Mouse (Mus musculus) heart, postnatal 10 days (tissue): Measurements from ENCODE around the gene Klf16. TPM values are rescaled to one million over a fixed set of nuclear protein-coding genes. Genes with fewer than 3 reads are reported as not detected.

Source experiments
- DNase-seq, 2 experiments: peaks; one replicate each; pipeline ENCODE4 v3.0.0; 2021
- intact Hi-C: fragments of 180-260 bp; cut with DNase I; formaldehyde crosslinking; loops from one replicate; pipeline ENCODE4 v1.15.1; 2025
- total RNA-seq, 2 experiments: library from RNA; stranded (reverse); gene quantifications; 2 replicates each; pipeline ENCODE4 v1.2.3; 2021

The Klf16 gene
- total RNA-seq, 2 experiments from 2014 or later = 5.9 to 6.9 TPM

DNA sequence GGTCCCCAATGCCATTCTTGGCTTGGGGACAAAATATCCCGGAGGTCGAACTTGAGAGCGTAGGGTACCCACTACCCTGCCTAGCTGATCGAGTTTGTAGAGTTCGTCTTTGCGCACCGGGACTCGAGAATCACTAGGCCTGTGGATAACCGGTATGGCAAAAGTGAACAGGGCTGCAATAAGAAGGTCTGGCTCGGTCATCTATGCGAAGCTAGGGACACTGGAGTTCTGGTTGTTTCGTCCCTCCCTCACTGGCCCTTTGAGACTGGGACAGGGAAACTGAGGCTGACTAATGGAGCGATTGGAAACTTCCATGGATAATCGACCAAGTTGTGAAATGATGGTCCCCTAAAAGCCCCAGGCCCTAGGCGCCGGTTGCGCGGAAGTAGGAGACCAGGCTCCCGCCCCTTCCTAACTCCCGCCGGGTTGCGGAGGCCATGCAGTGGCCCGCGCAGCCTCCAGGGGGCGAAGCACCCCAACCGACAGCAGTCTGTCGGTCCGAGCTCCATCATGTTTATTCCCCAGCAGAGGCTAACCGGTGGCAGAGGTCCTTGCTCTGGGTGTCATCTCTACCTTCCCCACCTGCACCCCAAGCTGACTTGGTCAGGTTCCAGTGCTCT, 1.1 kb upstream of the Klf16 start:
- DNase-seq = peak; percentile 89 to 92
- intact Hi-C loops = loop anchor here (2.0 kb wide), 3 partner anchors 33 to 77 kb away; partner anchors contain the start of gene Csnk1g2

DNA sequence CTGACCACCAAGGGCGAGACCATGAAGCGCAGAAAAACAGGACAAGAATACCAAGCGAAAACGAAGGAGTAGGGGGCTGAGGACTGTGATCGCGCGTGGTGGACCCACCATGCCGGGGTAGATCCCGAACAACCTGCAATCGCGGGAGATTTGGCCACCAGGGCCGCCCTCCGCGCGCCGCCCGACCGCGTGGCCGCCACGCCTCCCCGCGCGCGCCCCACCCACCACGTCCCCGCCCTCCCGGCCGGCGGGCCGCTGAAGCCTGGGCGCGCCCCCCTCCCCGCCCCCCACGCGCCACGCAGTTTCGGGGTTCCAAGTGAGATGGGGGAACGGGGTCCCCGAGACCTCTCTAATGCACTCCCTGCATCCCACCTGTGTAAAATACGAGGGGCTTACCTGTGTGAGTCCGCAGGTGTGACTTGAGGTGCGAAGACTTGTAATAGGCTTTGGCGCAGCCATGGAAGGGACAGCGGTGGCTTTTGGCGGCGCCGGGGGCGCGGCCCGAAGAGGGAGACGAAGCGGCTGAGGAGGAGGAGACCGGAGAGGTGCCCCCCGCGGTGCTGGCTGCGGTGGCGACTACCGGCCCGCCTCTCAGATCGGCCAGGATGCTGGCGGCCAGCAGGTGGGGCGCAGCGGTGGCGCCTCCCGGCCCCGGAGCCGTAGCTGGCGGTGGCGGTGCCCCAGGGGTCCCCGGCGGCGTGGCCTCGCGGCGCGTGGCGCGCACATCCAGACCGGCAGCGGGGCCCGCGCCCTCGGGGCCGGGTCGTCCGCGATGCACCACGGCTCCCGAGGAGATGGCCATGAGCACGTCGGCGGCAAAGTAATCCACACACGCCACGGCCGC, 548 bp downstream of the Klf16 start:
- intact Hi-C loops = no loop called here
- DNase-seq = peak; percentile 46 to 64

DNA sequence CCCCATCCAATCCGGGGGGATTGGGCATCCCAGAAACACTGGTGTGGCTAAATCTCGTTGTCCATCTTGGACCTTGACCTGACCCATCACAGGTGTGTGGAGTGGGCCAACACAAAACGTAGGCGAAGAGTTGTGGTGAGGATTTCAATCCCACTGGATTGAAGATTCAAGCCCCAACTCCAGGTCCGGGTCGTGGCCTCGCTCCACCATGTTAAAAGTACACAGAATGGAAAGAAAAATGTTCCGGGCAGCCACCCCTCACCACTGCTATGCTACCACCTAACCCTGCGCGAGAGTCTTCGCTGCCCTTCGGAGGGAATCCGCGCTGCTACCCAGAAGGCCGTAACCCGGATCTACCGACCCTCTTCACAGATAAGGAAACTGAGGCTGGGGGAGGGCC, 1.2 kb downstream of the Klf16 start:
- no peak for DNase-seq
- intact Hi-C loops = no loop called here

DNA sequence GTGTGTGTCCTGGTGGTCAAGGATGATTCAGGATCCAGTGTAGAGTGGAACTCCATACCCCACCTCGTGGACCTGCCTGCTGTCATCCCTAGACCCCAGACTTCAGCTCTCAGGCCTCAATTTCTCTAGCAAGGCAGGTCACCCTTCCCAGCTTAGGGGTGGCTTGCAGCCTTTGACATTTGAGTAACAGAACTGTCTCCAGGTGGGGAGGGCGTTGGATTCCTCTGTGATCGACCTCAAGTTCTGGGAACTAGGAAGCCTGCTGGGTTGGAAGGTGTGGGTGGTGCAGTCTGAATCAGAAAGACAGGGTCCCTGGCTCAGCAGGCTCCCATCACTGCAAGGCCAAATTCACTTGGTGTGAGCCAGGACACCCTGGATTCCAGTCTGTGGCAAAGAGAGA, 2.2 kb downstream of the Klf16 start:
- intact Hi-C loops = no loop called here
- no peak for DNase-seq

DNA sequence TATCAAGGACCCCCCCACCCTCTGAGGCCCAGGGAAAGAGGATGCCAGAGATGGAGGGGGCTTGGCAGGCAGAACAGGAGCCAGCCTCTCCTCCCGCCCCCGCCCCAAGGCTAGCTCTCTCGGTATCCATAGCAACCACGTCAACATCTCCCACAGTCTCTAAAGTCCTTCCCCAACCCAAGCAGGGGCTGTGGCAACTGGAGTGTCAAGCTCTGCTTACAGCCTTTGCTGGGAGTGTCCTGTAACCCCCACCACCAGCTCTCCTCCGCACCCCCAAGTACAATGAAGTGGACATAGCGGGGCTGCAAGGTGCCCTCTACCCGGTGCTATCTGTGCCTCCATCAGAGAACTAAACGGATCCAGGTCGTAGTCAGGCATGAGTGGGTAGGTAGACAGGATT, 3.2 kb downstream of the Klf16 start:
- intact Hi-C loops = no loop called here
- DNase-seq = no peak

DNA sequence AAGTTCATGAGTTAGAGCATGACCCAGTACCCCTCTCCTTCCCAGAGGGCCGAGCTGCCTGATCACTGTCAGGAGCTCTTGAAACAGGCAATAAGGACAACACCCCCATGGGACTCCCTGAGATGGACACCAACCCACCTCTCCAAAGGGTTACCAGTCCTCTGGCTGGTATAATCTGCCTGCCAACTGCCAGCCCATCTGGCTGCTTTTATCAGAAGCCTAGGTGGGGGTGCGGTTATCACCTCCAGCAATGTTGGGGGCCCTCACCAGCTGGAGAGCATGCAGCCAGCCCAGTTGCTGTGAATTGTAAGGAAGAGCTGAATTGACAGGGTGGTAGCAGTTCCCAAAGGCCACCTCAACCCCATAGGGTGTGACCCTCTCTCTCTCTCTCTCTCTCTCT, 4.6 kb downstream of the Klf16 start:
- intact Hi-C loops = no loop called here
- no peak for DNase-seq

DNA sequence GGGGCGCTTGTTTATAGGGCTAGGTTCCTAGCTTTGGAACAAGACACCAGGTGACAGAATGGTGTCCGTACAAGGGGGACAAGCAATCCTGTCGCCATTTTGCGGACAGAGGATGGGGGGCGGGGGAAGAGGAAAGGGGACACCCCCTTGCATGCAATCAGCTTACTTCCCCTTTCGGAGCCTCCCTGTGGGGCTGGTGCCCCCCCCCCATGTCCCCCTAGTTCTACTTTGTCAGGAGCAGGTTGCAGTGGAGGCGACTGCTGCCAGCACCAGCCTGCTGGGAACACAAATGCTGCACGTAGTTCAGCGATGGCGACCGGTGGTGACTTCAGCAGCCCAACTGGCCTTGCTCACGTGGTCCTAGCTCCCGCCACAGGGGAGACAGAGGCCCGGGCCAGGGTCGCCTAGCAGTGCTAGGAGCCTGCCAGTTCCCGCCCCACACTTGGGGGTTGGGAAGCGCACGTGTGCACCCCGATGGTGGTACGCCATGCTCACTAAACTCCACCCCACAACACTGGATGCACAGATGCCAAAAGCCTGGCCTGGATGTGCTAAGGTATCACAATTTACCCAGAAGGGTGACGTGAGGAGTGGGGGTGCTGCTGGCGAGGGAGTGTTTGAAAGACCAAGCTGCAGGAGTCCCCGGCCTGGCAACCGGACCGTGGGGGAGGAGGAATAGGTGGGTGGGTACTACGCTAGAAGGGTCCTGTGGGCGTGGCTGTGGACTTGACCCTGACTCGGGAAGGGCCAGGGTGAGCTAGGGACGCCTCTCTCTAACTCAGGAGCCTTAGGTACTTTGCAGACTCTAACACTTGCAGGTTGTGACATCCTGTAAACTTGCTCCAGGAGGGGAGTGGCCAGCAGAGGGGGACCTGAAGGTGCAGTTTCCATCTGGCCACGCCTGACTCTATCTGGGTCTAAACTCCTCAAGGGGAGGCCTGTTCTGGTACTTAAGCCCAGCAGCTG, 6.0 kb downstream of the Klf16 start:
- no peak for DNase-seq
- intact Hi-C loops = no loop called here

DNA sequence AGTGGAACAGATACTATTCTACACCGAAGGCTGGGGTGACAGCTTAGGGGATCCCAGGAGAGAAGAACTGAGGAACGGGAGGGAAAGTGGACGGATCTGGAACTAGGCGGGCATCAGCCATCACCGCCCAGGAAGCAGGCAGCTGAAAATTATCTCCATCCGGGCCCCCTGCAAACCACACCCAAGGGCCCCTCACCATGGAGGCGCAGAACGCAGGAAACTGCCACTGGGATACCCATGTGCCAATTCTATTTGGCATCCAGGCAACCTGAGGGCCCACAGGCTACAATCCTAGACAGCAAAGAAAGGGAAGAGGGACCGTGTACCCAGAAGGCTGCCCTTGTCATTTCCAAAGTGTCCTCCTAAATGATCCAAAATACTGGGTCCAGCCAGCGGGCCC, 6.7 kb downstream of the Klf16 start:
- no peak for DNase-seq
- intact Hi-C loops = no loop called here

DNA sequence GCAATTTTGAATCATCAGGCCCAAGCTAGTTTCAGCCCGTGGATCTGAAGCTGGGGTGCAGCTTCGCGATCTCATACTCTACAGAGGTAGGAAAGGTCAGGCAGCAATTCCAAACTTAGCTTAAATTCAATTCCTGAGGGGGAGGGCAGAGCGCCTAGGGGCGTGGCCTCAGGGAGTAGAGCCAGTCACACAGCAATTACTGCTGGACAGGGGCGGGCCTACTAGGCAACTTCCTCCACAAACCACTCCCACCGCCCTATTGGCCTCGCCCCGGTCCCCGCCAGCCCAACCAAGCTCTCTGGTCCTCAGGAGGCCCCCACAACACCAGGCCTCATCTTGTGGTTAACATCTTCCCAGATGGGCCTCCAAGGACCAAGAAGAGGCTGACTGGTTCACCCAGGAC, 7.5 kb downstream of the Klf16 start:
- intact Hi-C loops = no loop called here
- peak; percentile 66 to 72 for DNase-seq

DNA sequence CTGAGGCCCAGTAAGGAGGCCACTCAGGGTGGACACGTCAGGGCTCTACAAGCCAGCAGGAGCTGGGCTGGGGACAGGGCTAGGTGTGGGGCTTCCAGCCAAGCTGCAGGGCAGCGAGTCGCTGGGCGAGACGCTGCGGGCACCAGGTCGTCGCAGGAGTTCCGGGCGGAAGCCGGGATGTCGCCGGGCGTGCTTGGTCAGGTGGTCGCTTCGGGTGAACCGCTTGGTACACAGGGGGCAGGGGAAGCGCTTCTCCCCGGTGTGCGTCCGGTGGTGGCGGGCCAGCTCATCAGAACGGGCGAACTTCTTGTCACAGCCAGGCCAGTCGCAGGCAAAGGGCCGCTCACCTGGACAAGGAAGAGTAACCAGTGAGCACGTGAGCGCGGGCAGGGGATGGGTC, 8.2 kb downstream of the Klf16 start:
- DNase-seq = no peak
- intact Hi-C loops = no loop called here

DNA sequence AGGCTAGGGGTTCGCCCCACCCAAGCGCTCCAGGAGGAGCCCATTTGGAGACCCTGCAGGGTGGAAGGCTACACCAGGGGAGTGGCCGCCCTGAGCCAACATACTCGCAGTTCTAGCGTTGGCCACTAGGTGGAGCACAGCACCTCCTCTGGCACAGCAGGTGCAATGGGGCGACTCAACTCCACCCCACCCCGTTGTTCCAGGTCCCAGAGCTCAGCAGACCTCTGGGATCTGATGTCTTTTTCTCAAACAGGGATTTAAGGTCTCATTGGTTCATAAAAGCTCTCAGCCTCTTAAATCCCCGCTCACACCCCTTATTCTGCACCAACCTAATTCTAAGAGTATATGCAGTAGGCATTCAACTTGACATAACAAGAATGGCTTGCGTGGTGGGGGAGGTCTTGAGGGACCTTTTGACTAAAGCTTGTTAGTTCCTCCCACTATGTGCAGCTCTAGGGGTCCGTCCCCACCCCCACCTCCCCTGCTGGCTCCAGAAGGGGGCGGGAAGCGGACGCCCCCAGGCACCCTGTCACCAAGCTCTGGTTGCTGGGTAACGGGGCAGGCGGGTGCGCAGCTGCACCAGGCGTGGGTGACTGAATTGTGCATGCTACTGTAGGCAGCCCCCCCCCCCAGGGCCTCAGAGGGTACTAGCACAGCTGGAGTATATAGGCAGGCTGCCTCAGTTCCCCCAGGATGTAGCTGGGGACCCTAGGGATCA, 10.6 kb downstream of the Klf16 start:
- intact Hi-C loops = loop anchor here (1.0 kb wide), 1 partner anchor 123 kb away; no protein-coding TSS in a partner anchor
- peak; percentile 84 to 92 for DNase-seq

DNA sequence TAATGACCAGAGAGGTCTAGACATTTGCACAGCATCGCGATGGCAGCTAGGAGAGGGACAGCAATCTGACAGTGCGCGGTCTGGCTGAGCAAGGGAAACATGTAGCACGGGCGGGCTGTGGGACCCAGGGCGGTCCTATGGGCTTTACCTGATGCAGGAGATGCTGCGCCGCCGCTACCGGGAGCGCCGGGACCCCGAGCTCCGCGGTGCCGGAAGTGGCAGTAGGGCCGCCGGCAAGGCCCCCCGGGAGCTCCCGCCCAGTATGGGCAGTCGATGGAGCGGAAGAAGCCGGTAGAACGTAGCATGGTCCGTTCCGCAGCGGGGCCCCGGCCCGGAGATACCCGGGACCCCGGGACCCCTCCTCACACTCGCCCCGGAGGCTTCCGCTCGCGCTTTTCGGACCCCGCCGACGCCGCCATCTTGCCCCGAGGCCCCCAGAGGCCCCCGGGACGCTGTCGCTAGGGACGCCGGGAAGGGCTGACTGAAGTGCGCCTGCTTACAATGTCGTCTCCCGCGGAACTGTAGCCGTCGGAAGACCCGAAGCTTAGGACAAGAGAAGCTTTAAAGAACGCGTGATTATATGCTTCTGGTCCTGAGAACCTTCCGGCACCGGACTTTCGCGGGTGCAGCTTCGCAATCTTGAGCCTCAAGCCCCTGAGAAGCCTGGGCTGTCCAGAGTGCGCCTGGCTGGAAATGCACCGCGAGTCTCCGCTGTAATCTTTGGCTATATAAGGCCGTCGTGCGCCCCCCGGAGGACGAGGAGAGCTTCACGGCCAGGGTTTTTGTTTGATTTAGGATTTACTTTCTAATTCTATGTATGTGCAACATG, 15.8 kb downstream of the Klf16 start, which contains the start of gene Rexo1:
Gene Rexo1, minus strand, starts transcription at position 445 of the 829 bp plus-strand sequence.
- peak; percentile 96 to 97 for DNase-seq
- intact Hi-C loops = no loop called here

DNA sequence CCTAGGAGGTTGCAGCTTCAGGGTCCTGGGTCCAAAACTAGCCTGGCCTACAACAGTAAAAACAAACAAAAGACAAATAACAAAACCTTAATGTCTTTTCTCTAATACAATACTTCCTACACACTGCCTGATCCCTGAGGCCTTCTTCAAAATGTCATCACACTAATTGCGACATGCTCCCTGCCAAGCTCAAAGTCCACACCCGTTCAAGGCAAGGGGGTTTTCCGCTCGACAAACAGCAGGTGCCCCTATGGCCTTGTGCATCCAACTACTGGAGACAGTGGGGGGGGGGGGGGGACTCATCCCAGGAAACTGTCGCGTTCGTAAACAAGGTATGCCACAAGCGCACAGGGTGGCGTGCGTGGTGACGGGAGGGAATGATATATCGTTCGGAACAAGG, 16.5 kb downstream of the Klf16 start:
- intact Hi-C loops = no loop called here
- DNase-seq = no peak

DNA sequence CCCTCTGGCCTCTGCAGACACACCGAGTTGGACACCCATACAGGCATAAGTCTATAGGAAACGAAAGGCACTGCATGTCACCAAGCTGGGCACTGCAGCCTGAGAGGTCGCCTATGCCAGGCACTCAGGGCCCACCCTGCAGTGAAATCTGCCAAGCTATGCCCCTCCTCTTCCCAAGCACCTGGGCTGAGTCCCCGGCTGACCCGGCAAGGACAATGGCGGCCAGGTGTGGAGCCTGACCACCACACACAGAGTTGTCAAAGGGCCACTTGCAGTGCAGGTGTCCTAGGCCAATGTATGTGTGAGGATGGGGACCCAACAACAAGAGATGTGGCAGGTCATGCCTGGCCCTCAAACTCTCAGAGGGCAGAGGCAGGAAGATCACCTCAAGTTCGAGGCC, 17.7 kb downstream of the Klf16 start:
- intact Hi-C loops = no loop called here
- no peak for DNase-seq

DNA sequence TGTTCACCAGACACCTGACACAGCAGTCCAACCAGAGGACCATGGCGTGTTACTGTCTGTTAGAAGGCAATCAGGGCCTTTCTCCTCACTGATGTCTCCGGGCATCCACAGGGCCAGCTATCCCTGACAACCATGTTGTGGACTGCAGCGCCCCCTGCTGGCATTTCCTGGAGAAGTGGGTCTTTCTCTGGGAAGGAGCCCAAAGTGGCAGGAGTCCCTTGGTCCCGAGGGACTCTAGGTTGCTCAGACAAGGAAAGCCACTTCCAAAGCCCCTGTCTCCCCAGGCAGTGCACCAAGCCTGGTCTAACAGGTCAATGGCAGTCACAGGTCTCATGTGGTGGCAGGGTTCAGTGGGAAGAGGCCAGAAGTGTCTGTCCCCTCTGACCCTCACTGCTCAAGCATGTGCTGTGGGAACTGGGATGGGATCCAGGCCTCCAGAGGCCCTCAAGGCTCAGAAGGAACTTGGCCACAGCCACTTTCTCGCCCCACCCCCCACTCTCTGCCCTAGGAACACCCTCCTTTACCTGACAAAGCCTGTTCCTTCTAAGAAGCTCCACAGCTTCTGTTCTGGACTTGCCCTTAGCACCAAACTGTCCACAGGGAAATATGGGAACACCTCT, 19.7 kb downstream of the Klf16 start:
- intact Hi-C loops = loop anchor here (2.0 kb wide), 1 partner anchor 51 kb away; no protein-coding TSS in a partner anchor

DNA sequence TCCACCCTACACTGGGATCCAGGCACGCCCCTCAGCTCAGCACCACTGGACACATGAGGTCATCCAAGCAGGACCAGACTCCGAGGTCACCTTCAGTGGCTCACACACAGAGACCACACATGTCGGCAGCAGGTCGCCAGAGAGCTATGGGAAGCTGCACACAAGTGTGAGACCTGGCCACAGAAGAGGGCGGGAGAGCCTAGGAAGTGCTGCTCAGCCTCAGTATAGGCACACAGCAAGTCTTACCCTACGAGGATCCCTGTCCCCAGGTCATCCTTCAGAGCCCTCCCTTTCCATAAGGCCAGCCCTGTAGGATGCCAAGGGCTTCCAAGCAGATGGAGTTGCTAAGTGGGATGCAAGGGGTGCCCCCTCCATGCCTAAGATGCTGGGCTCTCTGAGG, 23.1 kb downstream of the Klf16 start:
- intact Hi-C loops = no loop called here
- DNase-seq = no peak

More for the DNA sequence above, 19.7 kb downstream of the Klf16 start:
- DNase-seq = peak; percentile 77 to 89

DNA sequence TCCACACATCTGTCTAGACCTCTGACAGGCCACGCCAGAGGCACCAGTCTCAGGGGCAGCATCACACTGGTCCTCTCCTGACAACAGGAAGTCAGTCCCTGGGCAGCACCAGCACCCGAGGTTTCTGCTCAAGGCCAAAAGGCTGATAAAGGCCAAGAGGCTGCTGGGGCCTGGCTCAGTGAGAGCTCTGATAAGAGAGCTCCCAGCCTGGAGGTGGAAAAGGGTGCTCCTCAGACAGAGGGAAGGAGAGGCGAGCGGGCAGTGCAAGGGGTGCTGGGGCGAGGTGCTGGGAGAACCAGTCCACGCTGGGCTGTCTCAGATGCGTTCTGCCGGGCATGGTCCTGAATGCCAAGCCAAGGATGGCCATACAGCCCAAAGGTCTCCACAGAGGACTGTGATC, 23.5 kb downstream of the Klf16 start:
- peak in 1 of 2 experiments; percentile 29 for DNase-seq
- intact Hi-C loops = no loop called here

DNA sequence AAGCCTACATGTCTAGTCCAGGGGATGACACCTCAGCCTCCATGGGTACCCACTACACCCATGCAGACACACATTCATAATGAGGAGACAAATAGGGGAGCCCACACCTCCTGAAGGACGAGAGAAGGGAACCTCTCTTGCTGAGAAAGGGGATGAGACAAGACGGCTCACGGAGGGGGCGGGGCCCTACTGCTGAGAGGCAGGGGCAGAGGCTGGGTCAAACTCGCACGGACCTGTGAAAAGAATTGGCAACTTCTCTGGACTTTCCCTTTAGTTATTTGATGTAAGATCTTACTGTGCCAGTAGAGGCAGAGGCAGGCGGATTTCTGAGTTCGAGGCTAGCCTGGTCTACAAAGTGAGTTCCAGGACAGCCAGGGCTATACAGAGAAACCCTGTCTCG, 24.8 kb downstream of the Klf16 start:
- no peak for DNase-seq

DNA sequence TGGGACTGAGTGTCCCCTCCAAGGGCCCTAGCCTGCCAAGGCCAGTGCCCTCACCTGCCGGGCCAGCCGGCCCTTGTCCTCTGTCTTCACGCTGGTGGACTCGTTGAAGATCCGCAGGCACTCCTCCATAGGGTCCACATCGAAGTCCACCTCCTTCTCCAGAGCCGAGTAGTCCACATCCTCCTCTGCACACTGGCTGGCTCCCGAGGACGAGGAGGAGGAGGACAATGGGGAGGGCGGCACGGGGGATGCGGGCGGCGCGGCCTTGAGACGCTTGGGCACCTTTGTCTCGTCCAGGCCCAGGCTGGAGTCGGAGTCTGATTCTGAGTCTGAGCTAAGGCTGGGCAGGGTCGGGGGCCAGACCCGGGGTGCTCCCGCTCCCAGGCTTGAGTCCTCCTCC, 27.8 kb downstream of the Klf16 start:
- no peak for DNase-seq
- intact Hi-C loops = loop anchor here (2.0 kb wide), 1 partner anchor 102 kb away; no protein-coding TSS in a partner anchor

More for the DNA sequence above, 24.8 kb downstream of the Klf16 start:
- intact Hi-C loops = no loop called here
